18 mouse cellular contexts compared by ENCODE assay signal in the genomic region with DNA sequence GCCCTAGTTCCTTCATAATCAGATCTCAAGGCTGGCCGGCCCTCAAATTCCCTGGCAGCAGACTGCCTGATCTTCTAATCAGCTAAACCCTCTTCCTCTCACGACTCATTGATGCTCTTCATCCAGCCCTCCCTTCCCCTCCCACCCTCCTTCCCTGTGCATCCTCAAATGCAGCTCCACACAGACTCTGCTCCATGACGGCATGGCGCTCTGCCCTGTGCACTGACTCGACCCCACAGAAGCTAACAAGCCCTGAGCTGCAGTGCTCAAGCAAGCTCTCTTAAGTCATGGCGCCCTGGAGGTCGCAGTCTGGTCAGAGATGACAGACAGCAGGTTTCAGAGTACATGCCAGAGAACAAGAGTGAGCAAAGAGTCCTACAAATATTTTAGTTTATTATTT.
DNase-seq lines count a peak whose midpoint lies in the region; ATAC-seq lines count a peak whose summit lies in the region.
"Had no signal": no experiment of that assay in that cellular context is flagged by ENCODE, and none has a peak within 500 bp of the region (broad histone marks: within the 10 kb centered on the region; RNA-seq: fewer than 3 reads in every experiment).

No protein-coding gene starts in this region.

- no peaks in the 10 kb centered on the region for H3K9me3 ChIP-seq in forebrain, embryonic 12.5 days
- no peaks in the 10 kb centered on the region for H3K9me3 ChIP-seq in forebrain, embryonic 14.5 days (replicated peaks; ENCODE audit: control insufficient read depth, low read length)
- H3K9me3 ChIP-seq in kidney, embryonic 15.5 days (replicated peaks), result no peaks in the 10 kb centered on the region
- H3K9me3 ChIP-seq in neural tube, embryonic 14.5 days (ENCODE audit: control insufficient read depth, low read length), result no peaks in the 10 kb centered on the region
- H3K9me3 ChIP-seq in neural tube, embryonic 15.5 days (replicated peaks), result no peaks in the 10 kb centered on the region
- H3K9me3 ChIP-seq in midbrain, embryonic 16.5 days (replicated peaks; ENCODE audit: control insufficient read depth, low read length, poor library complexity, severe bottlenecking), result no peaks in the 10 kb centered on the region

- no peak for DNase-seq in forebrain, embryonic 14.5 days (ENCODE audit: low spot score)
- DNase-seq in kidney, adult 11 months, result no peak
- no peak for DNase-seq in layer of hippocampus, adult 18-20 months (ENCODE audit: low spot score in 2 of 2)
- DNase-seq: cerebellum, adult 9-10 months; gastrocnemius, postnatal 14 days; heart, postnatal 4 days; lung, postnatal 14 days; right cerebral cortex, postnatal 4 days; thymus, adult 18-20 months had no signal

- no peak overlapping the region for H3K4me3 ChIP-seq in forebrain, embryonic 12.5 days (replicated peaks)
- no peak overlapping the region for H3K4me3 ChIP-seq in forebrain, embryonic 14.5 days (ENCODE audit: low read depth, low read length)
- no peak overlapping the region for H3K4me3 ChIP-seq in kidney, embryonic 15.5 days (replicated peaks)
- H3K4me3 ChIP-seq in neural tube, embryonic 14.5 days (ENCODE audit: low read depth, low read length), result no peak overlapping the region
- H3K4me3 ChIP-seq in neural tube, embryonic 15.5 days (replicated peaks), result no peak overlapping the region
- no peak overlapping the region for H3K4me3 ChIP-seq in midbrain, embryonic 16.5 days (ENCODE audit: low read depth, low read length)
- H3K4me3 ChIP-seq: layer of hippocampus, adult 2 months had no signal

- WGBS in forebrain, embryonic 12.5 days, result 60% methylated on average over 7 of the region's 7 CpGs
- WGBS in forebrain, embryonic 14.5 days, result 62% methylated on average over 7 of the region's 7 CpGs
- WGBS in kidney, embryonic 15.5 days, result 54% methylated on average over 7 of the region's 7 CpGs
- 65% methylated on average over 7 of the region's 7 CpGs for WGBS in neural tube, embryonic 14.5 days
- 58% methylated on average over 7 of the region's 7 CpGs for WGBS in neural tube, embryonic 15.5 days
- WGBS in midbrain, embryonic 16.5 days, result 49% methylated on average over 7 of the region's 7 CpGs

- peaks cover 28% of the 10 kb centered on the region for H3K36me3 ChIP-seq in forebrain, embryonic 12.5 days (replicated peaks)
- H3K36me3 ChIP-seq in forebrain, embryonic 14.5 days (ENCODE audit: control insufficient read depth, insufficient read depth, low read length), result peaks cover 16% of the 10 kb centered on the region; the same call in 1 of the 2 replicates
- H3K36me3 ChIP-seq in kidney, embryonic 15.5 days, result peaks cover 35% of the 10 kb centered on the region
- no peaks in the 10 kb centered on the region; the same call in 1 of the 2 replicates for H3K36me3 ChIP-seq in neural tube, embryonic 14.5 days (ENCODE audit: control insufficient read depth, insufficient read depth, low read length)
- H3K36me3 ChIP-seq in neural tube, embryonic 15.5 days, result peaks cover 10% of the 10 kb centered on the region; the same call in 1 of the 2 replicates
- H3K36me3 ChIP-seq in midbrain, embryonic 16.5 days (ENCODE audit: control insufficient read depth, insufficient read depth, low read length), result no peaks in the 10 kb centered on the region

- H3K9ac ChIP-seq in forebrain, embryonic 12.5 days, result no peak overlapping the region
- no peak overlapping the region for H3K9ac ChIP-seq in forebrain, embryonic 14.5 days (ENCODE audit: low read length)
- no peak overlapping the region for H3K9ac ChIP-seq in kidney, embryonic 15.5 days
- H3K9ac ChIP-seq in neural tube, embryonic 14.5 days (replicated peaks; ENCODE audit: low read depth, low read length), result no peak overlapping the region
- no peak overlapping the region for H3K9ac ChIP-seq in neural tube, embryonic 15.5 days (replicated peaks)
- no peak overlapping the region for H3K9ac ChIP-seq in midbrain, embryonic 16.5 days (ENCODE audit: low read depth, low read length)
- H3K9ac ChIP-seq: liver, embryonic 14.5 days had no signal

- no peak overlapping the region for H3K27ac ChIP-seq in forebrain, embryonic 12.5 days
- H3K27ac ChIP-seq in forebrain, embryonic 14.5 days (ENCODE audit: low read depth, low read length), result no peak overlapping the region
- no peak overlapping the region for H3K27ac ChIP-seq in kidney, embryonic 15.5 days
- no peak overlapping the region for H3K27ac ChIP-seq in neural tube, embryonic 14.5 days (ENCODE audit: low read depth, low read length)
- no peak overlapping the region for H3K27ac ChIP-seq in neural tube, embryonic 15.5 days (replicated peaks)
- no peak overlapping the region for H3K27ac ChIP-seq in midbrain, embryonic 16.5 days (ENCODE audit: low read length)
- H3K27ac ChIP-seq: hindbrain, postnatal 0 days; kidney, postnatal 0 days; layer of hippocampus, adult 2 months; liver, embryonic 14.5 days had no signal

- H3K4me1 ChIP-seq in forebrain, embryonic 12.5 days, result peaks cover 3% of the 10 kb centered on the region; the same call in 1 of the 2 replicates
- no peaks in the 10 kb centered on the region for H3K4me1 ChIP-seq in forebrain, embryonic 14.5 days (ENCODE audit: control insufficient read depth, insufficient read depth, low read length)
- H3K4me1 ChIP-seq in kidney, embryonic 15.5 days, result peaks cover 15% of the 10 kb centered on the region
- H3K4me1 ChIP-seq in neural tube, embryonic 14.5 days (ENCODE audit: control insufficient read depth, insufficient read depth, low read length), result no peaks in the 10 kb centered on the region
- 0 out of 2 replicates have a peak, but pooled peaks cover 3% of the 10 kb centered on the region for H3K4me1 ChIP-seq in neural tube, embryonic 15.5 days
- 0 out of 2 replicates have a peak, but pooled peaks cover 2% of the 10 kb centered on the region for H3K4me1 ChIP-seq in midbrain, embryonic 16.5 days (ENCODE audit: control insufficient read depth, insufficient read depth, low read length)

- no peak overlapping the region for H3K4me2 ChIP-seq in forebrain, embryonic 12.5 days
- H3K4me2 ChIP-seq in forebrain, embryonic 14.5 days (ENCODE audit: low read length), result no peak overlapping the region
- no peak overlapping the region for H3K4me2 ChIP-seq in kidney, embryonic 15.5 days
- no peak overlapping the region for H3K4me2 ChIP-seq in neural tube, embryonic 14.5 days (ENCODE audit: low read depth, low read length)
- no peak overlapping the region for H3K4me2 ChIP-seq in neural tube, embryonic 15.5 days
- H3K4me2 ChIP-seq in midbrain, embryonic 16.5 days (ENCODE audit: low read length), result no peak overlapping the region

- 0 out of 2 replicates have a peak, but pooled peaks have one; percentile 49 for ATAC-seq in forebrain, embryonic 12.5 days (ENCODE audit: low FRiP score)
- ATAC-seq in forebrain, embryonic 14.5 days, result no peak
- ATAC-seq in kidney, embryonic 15.5 days (replicated peaks; ENCODE audit: low FRiP score), result peak; percentile 62; the same call in 1 of the 2 replicates
- ATAC-seq in neural tube, embryonic 14.5 days (ENCODE audit: low read depth), result peak; percentile 46; the same call in 1 of the 2 replicates
- ATAC-seq in neural tube, embryonic 15.5 days (ENCODE audit: low FRiP score), result no peak
- ATAC-seq in midbrain, embryonic 16.5 days, result 0 out of 2 replicates have a peak, but pooled peaks have one; percentile 51
- ATAC-seq: hindbrain, postnatal 0 days had no signal

- H3K27me3 ChIP-seq in forebrain, embryonic 12.5 days, result no peaks in the 10 kb centered on the region
- H3K27me3 ChIP-seq in forebrain, embryonic 14.5 days (replicated peaks; ENCODE audit: control insufficient read depth, insufficient read depth, low read length), result no peaks in the 10 kb centered on the region
- no peaks in the 10 kb centered on the region for H3K27me3 ChIP-seq in kidney, embryonic 15.5 days
- no peaks in the 10 kb centered on the region for H3K27me3 ChIP-seq in neural tube, embryonic 14.5 days (ENCODE audit: control insufficient read depth, insufficient read depth, low read length)
- no peaks in the 10 kb centered on the region for H3K27me3 ChIP-seq in neural tube, embryonic 15.5 days (replicated peaks)
- H3K27me3 ChIP-seq in midbrain, embryonic 16.5 days (ENCODE audit: control insufficient read depth, insufficient read depth, low read depth, low read length), result no peaks in the 10 kb centered on the region

Comparison
In these comparisons a context has a peak if more than half of its experiments do, and no peak if none do; other contexts are left out.
1. ATAC-seq: peak in forebrain, embryonic 12.5 days (single experiment), kidney, embryonic 15.5 days (single experiment), neural tube, embryonic 14.5 days (single experiment) and midbrain, embryonic 16.5 days (single experiment); none in forebrain, embryonic 14.5 days (single experiment) and neural tube, embryonic 15.5 days (single experiment).